Mouse (Mus musculus): ENCODE measurements around the gene Gm12394.
"Not testable (repeated sequence)": the region's sequence is repeated elsewhere in the genome, so short reads cannot be mapped to it uniquely, and the experiment has no call there.

The Gm12394 gene

GRCm38 (mm10) chr4:42863487-42863886, 6.9 kb upstream of the Gm12394 start:
- DNase-seq (ENCODE audit: low spot score in 2 of 2): not testable (repeated sequence)

- not testable (repeated sequence) for DNase-seq (ENCODE audit: low spot score in 2 of 2)
Observed at GRCm38 (mm10) chr4:42860483-42860882, 3.9 kb upstream of the Gm12394 start.

DNA sequence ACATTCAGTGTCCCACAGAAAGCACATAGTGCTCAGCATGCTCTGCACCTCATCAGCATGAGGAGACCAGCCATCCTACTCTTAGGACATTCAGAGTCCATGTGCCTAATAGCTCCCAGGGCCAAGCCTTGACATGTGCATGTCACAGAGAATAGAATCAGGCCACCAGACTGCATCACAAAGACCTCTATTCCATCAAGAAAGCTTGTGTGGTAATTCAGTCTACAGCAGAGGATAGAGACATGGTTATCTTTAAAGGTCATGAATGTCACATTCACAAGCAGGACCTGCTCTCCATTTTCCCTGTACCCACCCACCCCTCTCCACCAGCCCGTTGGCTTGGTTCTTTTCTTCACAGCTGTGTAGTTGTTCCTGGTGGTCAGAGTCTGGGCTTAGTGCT, 2.8 kb downstream of the Gm12394 start, which contains the start of gene Fam205a1:
TSS of gene Fam205a1 (minus strand) at position 101 of the 400 bp plus-strand sequence.
- DNase-seq (ENCODE audit: low spot score in 2 of 2): not testable (repeated sequence)

- DNase-seq (ENCODE audit: low spot score in 2 of 2): not testable (repeated sequence)
Observed at GRCm38 (mm10) chr4:42773893-42774292, 82.7 kb downstream of the Gm12394 start, which contains the start of gene Ccl21a. Gene Ccl21a (minus strand): TSS chr4:42773993.

DNA sequence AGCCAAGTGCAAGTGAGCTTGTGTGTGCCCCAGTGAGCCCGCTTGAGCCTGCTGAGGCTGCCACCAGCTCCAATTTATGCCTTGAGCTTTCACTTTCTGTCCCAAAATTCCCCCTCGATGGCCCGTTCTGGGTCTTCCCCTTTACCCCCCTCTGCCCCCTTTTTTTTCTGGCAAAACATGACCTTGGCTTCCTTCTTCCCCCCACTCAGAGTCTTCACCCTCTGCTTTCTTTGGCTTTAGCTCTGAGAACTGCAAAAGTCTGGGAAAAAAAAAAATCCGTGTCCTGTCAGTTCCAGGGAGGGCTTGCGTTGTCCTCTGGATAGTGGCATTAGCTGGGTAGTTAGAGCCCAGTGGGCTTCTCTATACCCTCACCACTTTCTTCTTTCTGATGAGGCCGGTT, 100.1 kb downstream of the Gm12394 start, which contains the start of gene Ccl19:
TSS of gene Ccl19 (minus strand) at position 101 of the 400 bp plus-strand sequence.
- DNase-seq (ENCODE audit: low spot score in 2 of 2): not testable (repeated sequence)

- not testable (repeated sequence) for DNase-seq (ENCODE audit: low spot score in 2 of 2)
Observed at GRCm38 (mm10) chr4:42735245-42735644, 121.3 kb downstream of the Gm12394 start, which contains the start of gene 4930578G10Rik. Gene 4930578G10Rik (plus strand): TSS chr4:42735545.
